Mouse (Mus musculus) forebrain, postnatal 0 days (tissue): ENCODE results near the gene Gm8994. TPM values are rescaled to one million over a fixed set of nuclear protein-coding genes. Genes with fewer than 3 reads are reported as not detected.
"Not testable (repeated sequence)": the region's sequence is repeated elsewhere in the genome, so short reads cannot be mapped to it uniquely, and the experiment has no call there.

Experiments
- ATAC-seq: fragments of 200-750 bp; cut with Nextera tagmentation; 2 replicates; pipeline ENCODE4 v1.8.0; 2017; ENCODE audit warnings: mild to moderate bottlenecking, moderate library complexity
- DNase-seq: peaks from one replicate; pipeline ENCODE4 v3.0.0-alpha.2; 2015
- H3K27ac ChIP-seq: fragments of 300-500 bp; sonication (generic); 2 replicates; pipeline ENCODE4 v1.5.1; 2014; ENCODE audit warnings: low read depth, mild to moderate bottlenecking, antibody characterized with exemption, low read length, moderate library complexity, mixed read lengths
- H3K27me3 ChIP-seq: fragments of 300-500 bp; sonication (generic); 2 replicates; pipeline ENCODE4 v1.6.1; 2014; ENCODE audit warnings: mild to moderate bottlenecking, low read length, mixed read lengths; ENCODE audit not compliant: insufficient read depth
- H3K36me3 ChIP-seq: fragments of 300-500 bp; sonication (generic); 2 replicates; pipeline ENCODE4 v1.6.1; 2014; ENCODE audit warnings: mild to moderate bottlenecking, moderate library complexity; ENCODE audit not compliant: insufficient read depth
- H3K4me1 ChIP-seq: fragments of 300-500 bp; sonication (generic); 2 replicates; pipeline ENCODE4 v1.6.1; 2014; ENCODE audit warnings: antibody characterized with exemption; ENCODE audit not compliant: insufficient read depth
- H3K4me2 ChIP-seq: fragments of 300-500 bp; sonication (generic); 2 replicates; pipeline ENCODE4 v1.6.1; 2014; ENCODE audit warnings: low read depth, mild to moderate bottlenecking, moderate library complexity
- H3K4me3 ChIP-seq: fragments of 300-500 bp; sonication (generic); 2 replicates; pipeline ENCODE4 v1.5.1; 2014; ENCODE audit warnings: low read depth, low read length, mixed read lengths
- H3K9ac ChIP-seq: fragments of 300-500 bp; sonication (generic); 2 replicates; pipeline ENCODE4 v1.6.1; 2014; ENCODE audit warnings: mild to moderate bottlenecking
- H3K9me3 ChIP-seq: fragments of 300-500 bp; sonication (generic); 2 replicates; pipeline ENCODE4 v1.6.1; 2016; ENCODE audit warnings: low read length
- CTCF ChIP-seq: sonication (generic); IDR thresholded peaks from 2 replicates; pipeline ENCODE4 v1.5.1; 2016; ENCODE audit warnings: antibody characterized with exemption, control low read depth, low read depth
- WGBS: fragments of 180-500 bp; shearing (Covaris S2); extraction: QIAGEN DNeasy Blood & Tissue Kit; methylation state at CpG from one replicate; pipeline ENCODE4 v1.1.7; 2014; 5-methylcytosine and 5-hydroxymethylcytosine counted together
- polyA plus RNA-seq: library from polyadenylated mRNA; unstranded; fragments of >200 nt; fragmentation: Nextera tagmentation; extraction: Ambion mirVana; gene quantifications from 2 replicates; pipeline ENCODE4 v1.2.1, GENCODE M21; 2015
- total RNA-seq: library from RNA; depleted of rRNA; stranded (reverse); fragments of >200 nt; gene quantifications from 2 replicates; pipeline ENCODE4 v1.2.3, GENCODE M21; 2014

The Gm8994 gene
- total and polyA plus RNA-seq, 2 experiments from 2014 or later: 0.14 TPM; not detected in 1

GRCm38 (mm10) chr6:136293700-136294099 lies 33.6 kb upstream of the Gm8994 start:
- no peak for ATAC-seq

GRCm38 (mm10) chr6:136295821-136296220 lies 31.5 kb upstream of the Gm8994 start:
- Histone ChIP-seq H3K4me1 (no peaks in the 10 kb centered on the region), H3K36me3 (no peaks in the 10 kb centered on the region), H3K4me3 (no peak overlapping the region), H3K27me3 (no peaks in the 10 kb centered on the region), H3K4me2 (no peak overlapping the region), H3K27ac (no peak overlapping the region), H3K9ac (no peak overlapping the region), H3K9me3 (no peaks in the 10 kb centered on the region)
- peak; percentile 22 for DNase-seq
- peak; percentile 20; the same call in 1 of the 2 replicates for ATAC-seq
- TF ChIP-seq CTCF: no peak
- 65% methylated on average over 4 of the region's 4 CpGs for WGBS

More at GRCm38 (mm10) chr6:136293700-136294099, 33.6 kb upstream of the Gm8994 start:
- Histone ChIP-seq H3K4me3 (no peak overlapping the region), H3K36me3 (no peaks in the 10 kb centered on the region), H3K9ac (no peak overlapping the region), H3K4me2 (no peak overlapping the region), H3K9me3 (no peaks in the 10 kb centered on the region), H3K27ac (no peak overlapping the region), H3K27me3 (no peaks in the 10 kb centered on the region), H3K4me1 (no peaks in the 10 kb centered on the region)
- DNase-seq: no peak
- 83% methylated on average over 6 of the region's 6 CpGs for WGBS
- TF ChIP-seq CTCF: no peak

- no peaks in the 10 kb centered on the region for H3K9me3 ChIP-seq
- no peak overlapping the region for H3K4me3 ChIP-seq
- TF ChIP-seq CTCF: no peak
- no peak for ATAC-seq
- WGBS: 79% methylated on average over 2 of the region's 2 CpGs
- no peak overlapping the region for H3K4me2 ChIP-seq
- no peak for DNase-seq
- no peaks in the 10 kb centered on the region for H3K27me3 ChIP-seq
- no peaks in the 10 kb centered on the region for H3K36me3 ChIP-seq
- H3K9ac ChIP-seq: no peak overlapping the region
- no peaks in the 10 kb centered on the region for H3K4me1 ChIP-seq
- H3K27ac ChIP-seq: no peak overlapping the region
Observed at GRCm38 (mm10) chr6:136296251-136296650, 31.1 kb upstream of the Gm8994 start.

GRCm38 (mm10) chr6:136303514-136303913 lies 23.8 kb upstream of the Gm8994 start:
- no peaks in the 10 kb centered on the region for H3K9me3 ChIP-seq
- no peak overlapping the region; the same call in 1 of the 2 replicates for H3K27ac ChIP-seq
- no peak for TF ChIP-seq CTCF
- H3K4me1 ChIP-seq: peaks cover 15% of the 10 kb centered on the region; the same call in 1 of the 2 replicates
- H3K27me3 ChIP-seq: no peaks in the 10 kb centered on the region
- no peak for DNase-seq
- ATAC-seq: no peak
- no peak overlapping the region for H3K4me2 ChIP-seq
- no peak overlapping the region for H3K9ac ChIP-seq
- H3K4me3 ChIP-seq: no peak overlapping the region
- H3K36me3 ChIP-seq: no peaks in the 10 kb centered on the region

- Histone ChIP-seq H3K27ac (peak overlapping the region; percentile 77), H3K4me3 (no peak overlapping the region), H3K27me3 (no peaks in the 10 kb centered on the region), H3K9me3 (no peaks in the 10 kb centered on the region), H3K4me1 (peaks cover 15% of the 10 kb centered on the region; the same call in 1 of the 2 replicates), H3K4me2 (no peak overlapping the region), H3K9ac (no peak overlapping the region), H3K36me3 (no peaks in the 10 kb centered on the region)
- TF ChIP-seq CTCF: no peak
- DNase-seq: peak; percentile 77
- 54% methylated on average over 11 of the region's 11 CpGs for WGBS
- peak; percentile 94 for ATAC-seq
Observed at GRCm38 (mm10) chr6:136304369-136304988, 22.9 kb upstream of the Gm8994 start.

GRCm38 (mm10) chr6:136309487-136309886 lies 17.9 kb upstream of the Gm8994 start:
- WGBS: 93% methylated on average over 2 of the region's 2 CpGs

GRCm38 (mm10) chr6:136328416-136328815 lies 1.1 kb downstream of the Gm8994 start:
- H3K36me3 ChIP-seq, ATAC-seq, DNase-seq, H3K4me2 ChIP-seq, H3K27me3 ChIP-seq, H3K9me3 ChIP-seq, H3K9ac ChIP-seq, H3K4me3 ChIP-seq, H3K4me1 ChIP-seq, H3K27ac ChIP-seq: not testable (repeated sequence)
- 98% methylated on average over 26 of the region's 26 CpGs for WGBS

More at GRCm38 (mm10) chr6:136309487-136309886, 17.9 kb upstream of the Gm8994 start:
- H3K9me3 ChIP-seq: no peaks in the 10 kb centered on the region
- ATAC-seq (no peak), DNase-seq (no peak)
- no peak overlapping the region for H3K4me3 ChIP-seq
- H3K9ac ChIP-seq: no peak overlapping the region
- no peak overlapping the region for H3K4me2 ChIP-seq
- H3K27me3 ChIP-seq: no peaks in the 10 kb centered on the region
- peaks cover 15% of the 10 kb centered on the region; the same call in 1 of the 2 replicates for H3K4me1 ChIP-seq
- H3K36me3 ChIP-seq: no peaks in the 10 kb centered on the region
- no peak overlapping the region for H3K27ac ChIP-seq
- TF ChIP-seq CTCF: no peak
